In the genomic region with DNA sequence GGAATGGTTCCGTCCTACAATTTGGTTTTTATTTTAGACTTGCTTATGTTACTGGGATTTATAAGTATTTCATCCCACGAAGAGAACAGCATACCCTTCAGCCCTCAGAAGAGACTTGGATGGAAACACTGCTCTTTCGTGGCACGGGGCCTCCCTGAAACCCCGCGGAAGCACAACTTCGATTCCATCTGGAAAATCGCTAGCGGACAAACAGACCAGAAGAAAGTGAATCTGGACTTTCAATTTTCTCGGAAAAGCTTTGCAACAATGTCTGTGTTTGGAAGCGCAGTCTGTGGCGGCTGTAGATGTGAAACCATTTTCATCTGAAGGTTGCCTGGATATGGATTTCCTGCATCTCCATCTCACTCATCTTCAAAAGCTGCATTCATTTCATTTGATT, we compare ENCODE assay signal across 22 mouse cellular contexts.
DNase-seq lines count a peak whose midpoint lies in the region; ATAC-seq and TF ChIP-seq lines count a peak whose summit lies in the region.
"Had no signal": no experiment of that assay in that cellular context is flagged by ENCODE, and none has a peak within 500 bp of the region (broad histone marks: within the 10 kb centered on the region; RNA-seq: fewer than 3 reads in every experiment).

No protein-coding gene starts in this region.

- no peak overlapping the region for H3K27ac ChIP-seq in heart, adult 2 months
- H3K27ac ChIP-seq in stomach, embryonic 14.5 days (ENCODE audit: low read length) = peak overlapping the region; percentile 53; the same call in 1 of the 2 replicates
- H3K27ac ChIP-seq in liver, postnatal 0 days (ENCODE audit: low read depth) = no peak overlapping the region
- H3K27ac ChIP-seq: forebrain, embryonic 12.5 days; hindbrain, postnatal 0 days; left cerebral cortex, adult 2 months; liver, embryonic 14.5 days; midbrain, embryonic 13.5 days; neural tube, embryonic 12.5 days had no signal

- H3K79me2 ChIP-seq in heart, adult 2 months (replicated peaks; ENCODE audit: control insufficient read depth, insufficient read depth, low read length) = no peaks in the 10 kb centered on the region

- no peaks in the 10 kb centered on the region for H3K27me3 ChIP-seq in heart, adult 2 months (ENCODE audit: control insufficient read depth, insufficient read depth, low read length)
- H3K27me3 ChIP-seq in stomach, embryonic 14.5 days (ENCODE audit: control insufficient read depth, insufficient read depth, low read length) = no peaks in the 10 kb centered on the region
- no peaks in the 10 kb centered on the region for H3K27me3 ChIP-seq in liver, postnatal 0 days (ENCODE audit: insufficient read depth, low read length)
- H3K27me3 ChIP-seq: CH12.LX; forebrain, embryonic 12.5 days; midbrain, embryonic 13.5 days; neural tube, embryonic 12.5 days had no signal

- H3K4me2 ChIP-seq in stomach, embryonic 14.5 days (replicated peaks; ENCODE audit: low read depth, low read length) = no peak overlapping the region
- no peak overlapping the region for H3K4me2 ChIP-seq in liver, postnatal 0 days (ENCODE audit: low read depth, low read length)
- H3K4me2 ChIP-seq: forebrain, embryonic 12.5 days; midbrain, embryonic 13.5 days; neural tube, embryonic 12.5 days had no signal

- TF ChIP-seq CTCF in heart, adult 2 months (IDR thresholded peaks at IDR 0.05) = no peak
- no peak for TF ChIP-seq CTCF in brain, embryonic 14.5 days (IDR thresholded peaks at IDR 0.05; ENCODE audit: borderline replicate concordance, extremely low read depth, insufficient read depth, insufficient read length)
- TF ChIP-seq CTCF in liver, postnatal 0 days (IDR thresholded peaks at IDR 0.05; ENCODE audit: low read depth) = no peak

- TF ChIP-seq POLR2A in heart, adult 2 months (IDR thresholded peaks at IDR 0.05; ENCODE audit: insufficient read depth, low read depth, low read length) = no peak
- no peak for TF ChIP-seq POLR2A in brain, embryonic 14.5 days (IDR thresholded peaks at IDR 0.05; ENCODE audit: borderline replicate concordance, extremely low read depth, insufficient read depth, insufficient read length, poor library complexity, severe bottlenecking)

- ATAC-seq in stomach, embryonic 14.5 days (ENCODE audit: insufficient number of reproducible peaks, insufficient read depth, low FRiP score, low read depth) = no peak
- ATAC-seq in liver, postnatal 0 days = no peak
- ATAC-seq: hindbrain, postnatal 0 days; lung, postnatal 0 days; midbrain, embryonic 13.5 days had no signal

- no peaks in the 10 kb centered on the region for H3K36me3 ChIP-seq in heart, adult 2 months (ENCODE audit: control insufficient read depth, insufficient read depth, low read length)
- H3K36me3 ChIP-seq in stomach, embryonic 14.5 days (ENCODE audit: control insufficient read depth, insufficient read depth, low read length) = no peaks in the 10 kb centered on the region
- H3K36me3 ChIP-seq in liver, postnatal 0 days (replicated peaks; ENCODE audit: insufficient read depth, low read length) = no peaks in the 10 kb centered on the region
- H3K36me3 ChIP-seq: forebrain, embryonic 12.5 days; midbrain, embryonic 13.5 days; neural tube, embryonic 12.5 days had no signal

- no peak for TF ChIP-seq EP300 in heart, adult 2 months (IDR thresholded peaks at IDR 0.05; ENCODE audit: insufficient read depth, low read depth, low read length)
- no peak for TF ChIP-seq EP300 in liver, postnatal 0 days (IDR thresholded peaks at IDR 0.05; ENCODE audit: low read depth)

- no peak overlapping the region for H3K9ac ChIP-seq in heart, adult 2 months (ENCODE audit: low read depth, low read length)
- H3K9ac ChIP-seq in stomach, embryonic 14.5 days (replicated peaks; ENCODE audit: low read depth, low read length) = no peak overlapping the region
- no peak overlapping the region for H3K9ac ChIP-seq in liver, postnatal 0 days (replicated peaks)
- H3K9ac ChIP-seq: forebrain, embryonic 12.5 days; liver, embryonic 14.5 days; midbrain, embryonic 13.5 days; neural tube, embryonic 12.5 days had no signal

- intact Hi-C loops in heart, adult 2 months (cut with DNase I) = loop anchor here (1.0 kb wide), 1 partner anchor 201 kb away; no protein-coding TSS in a partner anchor
- intact Hi-C loops in heart, postnatal 14 days (cut with DNase I) = no loop called here

- DNase-seq in heart, adult 2 months = peak in 1 of 2 experiments; percentile 27
- DNase-seq in heart, postnatal 14 days = no peak
- peak; percentile 8 for DNase-seq in brain, embryonic 14.5 days (ENCODE audit: low read depth)
- peak; percentile 11 for DNase-seq in gastrocnemius, postnatal 10 days
- no peak for DNase-seq in liver, postnatal 0 days
- no peak for DNase-seq in right cerebral cortex, postnatal 10 days (ENCODE audit: low spot score in 2 of 2)
- DNase-seq: adrenal gland, postnatal 36 days; cerebellum, adult 8-10 months; kidney, adult 9 months; kidney, postnatal 36 days; layer of hippocampus, adult 9-11 months; thymus, adult 18-20 months; thymus, postnatal 4 days had no signal

- peak overlapping the region; percentile 19; the same call in 1 of the 2 replicates for H3K4me3 ChIP-seq in heart, adult 2 months
- H3K4me3 ChIP-seq in stomach, embryonic 14.5 days (ENCODE audit: low read depth, low read length) = no peak overlapping the region
- no peak overlapping the region for H3K4me3 ChIP-seq in liver, postnatal 0 days (ENCODE audit: low read depth, low read length)
- H3K4me3 ChIP-seq: forebrain, embryonic 12.5 days; left cerebral cortex, adult 2 months; midbrain, embryonic 13.5 days; neural tube, embryonic 12.5 days had no signal

- H3K4me1 ChIP-seq in heart, adult 2 months (ENCODE audit: control insufficient read depth, insufficient read depth, low read length) = no peaks in the 10 kb centered on the region
- H3K4me1 ChIP-seq in stomach, embryonic 14.5 days (ENCODE audit: control insufficient read depth, insufficient read depth, low read length) = no peaks in the 10 kb centered on the region
- H3K4me1 ChIP-seq in liver, postnatal 0 days (ENCODE audit: insufficient read depth) = no peaks in the 10 kb centered on the region
- H3K4me1 ChIP-seq: midbrain, embryonic 13.5 days; neural tube, embryonic 12.5 days had no signal

- no peaks in the 10 kb centered on the region for H3K9me3 ChIP-seq in stomach, embryonic 14.5 days (ENCODE audit: control insufficient read depth, low read depth, low read length)
- no peaks in the 10 kb centered on the region for H3K9me3 ChIP-seq in liver, postnatal 0 days (ENCODE audit: low read length)
- H3K9me3 ChIP-seq: forebrain, embryonic 12.5 days; midbrain, embryonic 13.5 days; neural tube, embryonic 12.5 days had no signal

- WGBS in heart, adult 2 months = 68% methylated on average over 12 of the region's 12 CpGs
- 65% methylated on average over 12 of the region's 12 CpGs for WGBS in stomach, embryonic 14.5 days
- 83% methylated on average over 12 of the region's 12 CpGs for WGBS in liver, postnatal 0 days (ENCODE audit: insufficient replicate concordance)

Comparison
In these comparisons a context has a peak if more than half of its experiments do, and no peak if none do; other contexts are left out.
1. DNase-seq: peak in brain, embryonic 14.5 days (single experiment) and gastrocnemius, postnatal 10 days (single experiment); none in heart, postnatal 14 days (0 of 2), liver, postnatal 0 days (single experiment) and right cerebral cortex, postnatal 10 days (0 of 2).